Mouse (Mus musculus) liver, adult 2 months (tissue): Measurements from ENCODE around the gene Stat4.

Source experiments
- CTCF ChIP-seq: fragments of 200-500 bp; IDR thresholded peaks from 2 replicates; pipeline ENCODE4 v1.5.1; 2011; ENCODE audit warnings: low read depth, low read length, control low read depth
- POLR2A ChIP-seq: fragments of 200-500 bp; IDR thresholded peaks from 2 replicates; pipeline ENCODE4 v1.6.1; 2011; ENCODE audit warnings: low read length, control low read depth; ENCODE audit not compliant: insufficient read depth; ENCODE audit errors: extremely low read depth

- TF ChIP-seq CTCF (no peak), POLR2A (no peak)
Observed at GRCm38 (mm10) chr1:52149934-52150346, 163.0 kb downstream of the Stat4 start.
